Mouse (Mus musculus) spleen, adult 12 weeks (tissue): Measurements from ENCODE around the gene Csrnp3.

ENCODE experiments used
- DNase-seq: peaks from one replicate; pipeline ENCODE4 v3.0.0; 2022; ENCODE audit warnings: low spot score

The Csrnp3 gene

DNA sequence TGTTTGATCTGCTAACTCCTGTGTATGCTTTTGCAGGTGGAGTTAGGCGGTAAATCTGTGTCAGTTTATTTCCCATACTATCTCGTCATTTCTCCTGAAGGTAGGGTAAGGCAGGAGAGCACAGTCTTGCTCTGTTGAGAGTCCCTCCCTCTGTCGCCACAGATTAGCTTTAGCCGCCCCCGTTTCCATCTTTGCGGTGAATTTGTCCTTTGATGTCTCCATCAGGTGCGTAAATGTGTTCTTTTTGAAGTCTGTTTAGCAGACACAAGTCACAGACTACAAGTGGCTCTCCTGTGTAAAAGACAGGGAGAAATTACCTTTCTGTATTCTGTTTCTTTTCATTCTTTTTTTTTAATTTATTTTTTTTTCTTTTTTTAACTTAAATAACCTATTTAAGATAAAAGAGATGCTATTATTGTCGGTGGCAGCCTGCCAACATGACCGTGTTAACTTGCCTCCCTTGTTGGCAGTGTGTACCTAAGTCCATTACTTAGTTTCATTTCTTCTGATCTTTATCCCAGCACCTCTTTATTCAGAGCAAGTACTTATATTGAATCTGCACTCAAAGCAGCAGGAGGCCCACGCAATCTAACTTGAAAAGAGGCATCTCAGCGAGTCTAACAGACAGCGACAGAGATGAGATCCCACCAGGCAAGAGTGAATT, 25.5 kb downstream of the Csrnp3 start:
- no peak for DNase-seq

DNA sequence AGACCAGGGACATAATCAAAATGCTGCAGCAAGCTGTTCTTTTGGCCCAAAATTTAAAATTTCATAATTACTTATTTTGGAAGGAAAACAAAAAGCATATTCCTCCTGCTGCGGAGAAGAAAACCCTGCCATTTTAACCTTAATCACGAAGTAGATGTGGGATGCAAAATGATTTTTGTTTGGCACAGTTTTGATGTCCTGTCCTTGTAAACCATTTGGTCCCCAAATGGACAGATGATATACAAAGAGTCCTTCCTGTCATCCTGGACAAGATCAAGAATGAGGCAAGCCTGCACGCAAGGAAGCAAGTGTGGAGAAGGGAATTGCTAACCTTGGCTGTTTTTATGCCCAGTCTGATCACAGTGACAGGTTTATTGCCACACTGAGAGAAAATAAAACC, 46.0 kb downstream of the Csrnp3 start:
- DNase-seq: no peak

DNA sequence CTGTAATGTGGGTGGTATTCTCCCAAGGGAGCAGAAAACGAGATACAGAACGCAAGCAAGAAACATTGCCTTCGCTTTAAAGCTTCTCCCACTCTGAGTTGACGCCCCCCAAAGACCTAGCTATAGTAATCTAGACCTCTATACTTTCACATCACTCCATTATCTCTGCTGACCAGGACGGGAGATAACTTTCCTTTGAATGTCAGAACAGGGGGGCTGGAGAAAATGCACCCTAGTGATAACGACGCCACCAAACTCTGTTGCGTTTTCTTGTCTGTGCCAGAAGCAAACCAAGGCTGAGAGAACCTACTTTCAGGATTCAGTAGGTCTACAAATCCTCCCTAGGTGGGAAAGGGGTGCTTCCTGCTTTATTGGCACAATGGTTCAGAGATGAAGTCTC, 47.7 kb downstream of the Csrnp3 start:
- no peak for DNase-seq

DNA sequence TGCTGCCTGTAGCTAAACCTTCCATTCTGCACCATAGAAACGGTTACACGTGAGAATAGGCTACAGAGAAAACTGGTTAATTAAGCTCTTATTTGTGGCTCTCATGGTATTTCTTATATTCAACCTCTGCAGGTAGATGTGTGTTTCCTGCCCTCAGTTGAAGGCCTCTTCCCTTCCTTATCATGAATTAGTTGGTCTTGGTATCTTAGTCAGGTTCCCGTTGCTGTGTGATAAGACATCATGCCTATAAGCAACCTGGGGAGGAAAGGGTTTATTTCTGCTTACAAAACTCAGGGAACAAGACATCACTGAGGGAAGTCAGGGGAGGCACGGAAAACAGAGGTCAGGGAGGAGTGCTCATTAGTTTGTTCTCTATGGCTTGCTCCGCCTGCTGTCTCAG, 48.7 kb downstream of the Csrnp3 start:
- DNase-seq: no peak

DNA sequence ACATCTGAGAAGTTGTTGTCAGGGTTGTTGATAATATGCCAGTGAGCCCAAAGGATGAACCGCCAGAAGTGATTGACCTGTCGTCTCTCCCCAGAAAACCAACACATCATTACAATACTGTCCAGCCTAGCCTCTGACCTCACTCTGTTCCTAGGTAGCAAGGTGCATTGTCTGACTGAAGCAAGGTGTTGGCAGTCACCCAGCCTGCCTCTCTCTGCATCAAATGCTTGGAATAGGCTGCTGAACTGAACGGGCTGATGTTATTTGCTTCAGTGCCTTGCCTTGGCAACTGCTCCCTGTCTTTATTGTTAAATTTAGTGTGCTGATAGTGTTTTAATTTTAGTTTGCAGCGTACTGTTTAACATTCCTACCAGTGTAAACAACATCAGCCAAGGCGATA, 51.0 kb downstream of the Csrnp3 start:
- DNase-seq: no peak

DNA sequence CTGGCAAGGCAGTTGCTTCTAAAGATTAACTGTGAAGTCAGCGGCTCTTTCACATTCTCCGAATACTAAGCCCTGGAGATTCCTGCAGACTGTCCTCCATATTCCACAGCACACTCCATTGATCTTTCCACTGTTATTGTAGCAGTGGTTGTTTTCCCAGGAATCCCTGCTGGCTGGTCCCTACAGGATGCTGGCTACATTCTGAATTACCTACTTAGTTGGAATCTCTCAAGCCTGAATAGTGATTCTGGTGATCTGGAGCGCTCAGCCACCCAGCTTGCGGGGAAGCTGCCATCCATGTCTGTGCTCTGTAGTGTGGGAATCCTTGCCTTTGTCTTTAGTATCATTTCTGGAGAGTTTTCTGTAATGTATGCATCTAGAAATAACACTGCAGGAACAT, 51.5 kb downstream of the Csrnp3 start:
- DNase-seq: no peak

DNA sequence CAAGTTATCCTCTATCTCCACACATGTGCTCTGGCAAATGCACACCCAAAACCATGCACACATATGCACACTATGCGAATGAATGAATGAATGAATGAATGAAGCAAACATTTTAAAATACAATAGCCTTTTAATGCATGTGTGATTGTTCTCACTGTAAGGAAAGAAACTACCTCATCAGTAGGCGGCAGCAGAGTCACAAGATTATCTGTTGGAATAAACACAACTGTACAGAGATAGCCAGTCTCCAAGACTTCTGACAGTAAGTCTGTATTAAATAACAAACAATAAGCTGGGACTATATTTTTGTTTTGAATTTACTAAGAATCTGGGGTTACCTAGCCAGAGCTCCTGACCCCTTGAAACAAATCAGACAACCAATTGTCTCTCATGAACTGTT, 53.9 kb downstream of the Csrnp3 start:
- DNase-seq: no peak

DNA sequence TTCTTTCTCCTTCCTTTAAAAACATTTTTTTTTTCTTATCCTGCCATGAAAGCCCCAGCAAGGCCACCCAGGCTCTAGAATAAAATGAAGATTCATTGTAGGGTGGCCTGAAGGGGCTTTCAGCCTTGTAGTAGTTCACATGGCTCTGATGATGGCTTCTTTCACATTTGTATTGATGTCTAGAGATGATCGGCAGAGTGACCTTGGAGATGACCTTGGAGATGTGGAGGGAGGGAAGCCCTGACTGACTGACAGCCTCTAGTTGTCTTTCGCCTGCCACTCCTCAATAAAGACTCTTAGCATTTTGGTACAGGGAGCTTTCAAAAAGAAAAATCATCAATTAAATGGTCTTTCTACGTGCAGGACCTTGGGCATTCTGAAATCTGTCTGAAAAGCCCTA, 63.0 kb downstream of the Csrnp3 start:
- DNase-seq: no peak

DNA sequence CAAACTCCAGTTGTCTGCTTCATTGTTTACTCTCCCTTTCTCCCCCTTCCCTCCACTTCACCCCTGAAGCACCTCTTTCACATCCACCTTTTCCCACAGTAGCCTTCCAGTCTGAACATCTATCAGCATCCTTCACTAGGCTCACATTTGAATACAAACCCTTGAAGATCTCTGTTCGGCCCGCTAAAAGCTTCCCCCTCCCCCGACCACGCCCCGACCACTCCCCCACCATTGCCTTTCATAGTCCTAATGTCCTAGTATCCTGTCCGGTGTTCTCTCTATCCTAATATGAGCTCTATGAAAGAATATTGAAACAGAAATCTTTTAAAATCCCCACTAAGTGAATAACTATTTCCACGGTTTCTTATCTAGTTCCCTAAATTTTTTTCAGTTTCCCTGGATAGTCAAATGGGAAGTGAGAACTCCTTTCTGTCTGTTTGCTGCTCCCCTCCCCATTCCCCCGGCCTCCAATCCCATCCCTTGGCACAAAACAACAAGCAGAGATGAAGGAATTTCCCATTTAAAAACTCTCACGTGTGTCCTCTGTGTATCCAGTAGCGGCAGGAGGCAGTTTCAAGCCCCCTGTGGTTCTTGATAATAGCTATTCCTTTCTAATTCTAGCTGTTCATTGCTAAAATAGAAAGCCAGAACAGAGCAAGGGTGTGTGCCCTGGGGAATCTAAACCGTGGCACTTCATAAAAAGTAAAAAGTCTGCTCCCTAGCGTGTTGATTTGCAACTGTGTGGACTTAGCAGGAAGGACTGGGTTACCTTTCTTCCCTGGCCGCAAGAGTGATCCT, 64.4 kb downstream of the Csrnp3 start:
- DNase-seq: no peak

DNA sequence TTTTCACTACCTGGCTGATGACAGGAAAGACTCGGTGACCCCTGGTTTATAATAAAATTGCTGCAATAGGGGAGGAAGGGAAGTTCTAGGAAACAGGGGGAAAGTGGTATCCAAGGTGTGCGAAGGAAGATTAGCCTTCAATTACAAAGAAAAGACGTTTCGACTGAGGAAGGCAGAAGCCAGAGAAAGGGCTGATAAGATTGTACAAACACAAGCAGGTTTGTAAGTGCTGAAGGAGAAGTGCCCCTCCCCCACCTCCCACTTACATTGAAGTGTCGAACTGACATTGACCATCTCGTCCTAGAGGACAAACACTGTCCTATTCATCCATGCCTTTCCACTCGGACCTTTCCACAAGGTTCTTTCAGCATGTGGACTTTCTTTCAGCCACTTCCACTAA, 70.4 kb downstream of the Csrnp3 start:
- no peak for DNase-seq

DNA sequence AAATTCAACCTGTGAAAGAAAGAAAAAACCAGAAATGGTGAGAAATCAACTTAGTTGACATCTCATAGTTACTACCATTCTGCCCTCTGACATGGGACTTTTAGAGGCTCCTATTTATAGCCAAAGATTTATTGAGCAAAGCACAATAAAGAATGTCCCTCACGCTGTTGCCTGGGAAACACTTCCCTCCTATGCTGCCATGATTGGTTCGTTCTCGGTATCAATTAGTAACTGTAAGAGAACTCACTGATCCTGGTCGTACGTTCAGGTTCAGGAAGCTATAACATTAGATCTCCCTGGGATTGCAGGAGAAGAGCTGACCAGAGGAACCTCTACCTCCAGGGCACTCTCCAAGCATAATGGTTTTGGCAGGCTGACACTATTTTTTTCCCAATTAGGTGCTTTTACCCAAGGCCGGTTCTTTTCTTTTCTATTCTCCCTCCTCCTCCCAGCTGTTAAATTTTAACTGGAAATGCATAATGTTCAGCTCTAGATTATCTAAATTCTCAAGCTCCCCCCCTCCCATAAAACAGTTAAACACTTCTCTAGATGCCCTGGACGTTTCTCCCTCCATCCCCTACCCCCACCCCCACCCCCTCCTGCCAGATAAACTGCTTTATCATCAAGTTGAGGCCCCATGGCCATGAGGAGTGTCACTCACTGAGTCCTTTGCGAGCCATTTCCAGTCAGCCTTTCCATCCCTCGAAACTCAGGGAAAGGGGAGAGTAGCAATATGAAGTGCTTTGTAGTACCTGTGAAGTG, 75.3 kb downstream of the Csrnp3 start:
- no peak for DNase-seq

DNA sequence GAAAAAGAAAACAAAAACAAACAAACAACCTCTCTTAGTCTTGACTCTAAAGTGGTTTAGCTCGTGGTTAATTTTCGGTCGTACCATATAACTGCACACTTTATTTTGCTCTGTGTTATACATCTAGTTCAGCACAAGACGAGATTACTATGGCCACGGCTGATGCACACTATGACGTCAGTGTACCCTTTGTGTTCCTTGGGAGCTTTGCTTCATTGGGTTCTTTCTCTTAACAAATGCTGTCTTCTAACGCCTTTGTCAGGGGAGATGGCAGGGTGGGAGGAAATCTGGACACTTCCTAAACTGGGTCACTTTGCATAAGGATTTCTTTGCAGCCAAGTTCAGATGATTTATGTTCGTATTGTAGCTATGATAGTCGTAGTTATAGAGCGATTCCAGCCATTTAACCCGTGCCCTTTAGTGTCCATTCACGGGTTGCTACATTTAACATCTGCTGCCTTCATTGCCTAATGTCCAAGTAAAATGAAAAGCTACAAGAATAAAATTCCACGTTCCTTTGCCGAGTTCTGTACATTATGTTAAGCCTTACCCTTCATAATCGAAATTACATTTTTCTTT, 79.9 kb downstream of the Csrnp3 start:
- DNase-seq: no peak

DNA sequence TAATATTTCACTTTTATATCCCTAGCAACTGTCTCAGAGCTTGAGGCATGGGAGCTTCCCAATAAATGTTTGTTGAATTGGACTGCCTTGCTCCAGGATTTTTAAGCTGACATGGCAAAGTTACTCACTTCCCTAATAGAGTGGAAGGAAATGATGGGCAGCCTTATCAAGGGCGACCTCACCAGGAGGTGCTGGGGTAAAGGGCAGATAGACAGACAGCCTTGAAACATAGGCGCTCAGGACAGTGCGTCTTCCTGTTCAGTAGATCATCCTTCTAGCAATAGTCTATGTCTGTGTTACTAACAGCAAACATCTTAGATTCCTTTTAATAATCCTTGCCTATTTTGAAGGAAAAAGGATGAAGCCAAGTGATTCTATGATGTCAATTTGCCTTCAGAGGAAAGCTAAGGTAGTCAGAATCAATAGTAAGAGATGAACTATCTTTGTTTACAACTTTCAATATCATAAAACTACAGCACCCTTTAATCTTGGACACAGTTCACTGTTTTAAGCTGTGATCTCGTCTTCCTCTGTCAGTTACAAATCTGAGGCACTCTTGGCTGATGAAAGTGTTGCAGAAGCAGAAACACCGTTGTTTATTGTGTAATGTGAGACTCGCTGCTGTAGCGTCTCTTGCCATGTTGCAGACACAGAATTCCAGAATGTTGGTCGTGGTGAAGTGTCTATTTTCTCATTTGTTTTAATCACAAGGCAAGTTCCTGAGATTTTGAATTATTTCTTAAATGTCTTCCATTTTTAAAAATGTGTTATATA, 81.6 kb downstream of the Csrnp3 start:
- no peak for DNase-seq

DNA sequence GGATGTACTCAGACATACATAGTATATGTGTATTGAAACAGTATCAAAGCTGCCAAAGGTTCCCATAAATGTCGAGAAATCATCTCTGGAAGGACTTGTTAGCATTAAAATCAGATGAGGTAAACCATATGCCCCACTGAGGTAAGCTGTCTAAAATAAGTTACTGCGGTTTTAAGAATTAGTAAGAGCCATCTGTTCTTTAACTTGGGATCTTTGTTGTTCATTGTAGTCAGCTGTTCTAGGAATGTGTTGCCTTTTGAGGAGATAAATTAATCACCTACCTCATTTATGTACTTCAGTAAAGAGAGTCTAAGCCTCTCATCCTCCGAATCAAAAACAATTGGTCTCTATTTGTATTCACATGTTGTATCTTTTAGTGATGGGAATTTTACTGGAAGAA, 83.7 kb downstream of the Csrnp3 start:
- no peak for DNase-seq

DNA sequence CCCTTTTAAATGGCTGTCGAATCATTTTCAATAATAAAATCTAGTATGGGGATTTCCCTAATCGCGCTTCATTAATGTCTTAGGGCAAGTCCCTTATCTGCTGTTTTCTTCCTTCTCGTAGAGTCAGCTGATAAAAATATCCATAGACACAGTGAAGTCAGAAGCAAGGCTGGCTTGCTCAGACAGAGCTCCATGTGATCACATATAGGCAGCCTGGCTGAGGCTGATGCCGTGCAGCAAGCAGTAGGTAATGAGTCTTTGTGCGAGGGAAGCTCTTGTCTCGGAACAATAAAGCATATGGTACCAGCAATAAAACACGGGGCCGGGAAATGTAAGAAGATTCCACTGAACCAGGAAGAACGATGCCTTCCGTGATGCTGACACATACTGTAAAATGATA, 84.4 kb downstream of the Csrnp3 start:
- no peak for DNase-seq

DNA sequence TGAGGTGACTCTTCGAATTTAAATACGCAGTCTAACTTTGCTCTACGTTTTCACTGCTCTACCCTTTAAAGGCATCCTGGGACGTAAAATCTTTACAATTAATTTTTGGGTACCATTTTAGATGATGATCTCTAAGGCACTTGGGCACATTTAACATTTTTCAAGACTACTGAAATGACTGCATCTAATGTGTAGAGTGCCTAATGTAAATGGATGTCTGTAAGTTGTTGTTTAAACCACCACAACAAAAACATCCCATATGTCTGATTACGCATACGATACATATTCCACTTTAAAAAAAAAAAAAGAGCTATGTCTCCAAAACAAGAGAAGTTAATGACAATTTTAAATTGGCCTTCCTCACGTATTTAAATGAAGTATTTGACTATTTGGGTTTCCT, 85.7 kb downstream of the Csrnp3 start:
- DNase-seq: no peak

DNA sequence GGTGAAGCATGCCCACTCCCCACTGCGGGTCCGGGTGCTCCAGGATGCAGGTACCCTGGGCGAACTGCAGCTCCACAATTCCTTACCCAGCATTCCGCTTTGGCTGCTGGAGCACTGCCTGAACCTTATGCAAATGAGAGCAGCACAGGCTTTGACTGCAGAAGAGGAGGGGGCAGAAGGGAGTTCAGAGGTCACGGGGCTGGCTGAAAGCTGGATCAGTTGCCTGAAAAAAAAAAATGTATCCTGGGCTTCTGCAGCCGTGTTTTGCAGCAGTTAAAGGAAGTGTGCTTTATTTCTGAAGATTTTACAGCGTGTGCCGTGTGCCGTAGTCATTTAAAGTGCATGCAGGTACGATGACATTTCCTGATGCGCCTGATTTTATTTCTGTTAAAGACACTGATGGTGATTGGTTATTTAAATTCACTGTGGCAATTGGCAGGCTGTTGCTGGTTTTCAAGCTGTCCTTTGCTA, 86.3 kb downstream of the Csrnp3 start:
- DNase-seq: no peak

DNA sequence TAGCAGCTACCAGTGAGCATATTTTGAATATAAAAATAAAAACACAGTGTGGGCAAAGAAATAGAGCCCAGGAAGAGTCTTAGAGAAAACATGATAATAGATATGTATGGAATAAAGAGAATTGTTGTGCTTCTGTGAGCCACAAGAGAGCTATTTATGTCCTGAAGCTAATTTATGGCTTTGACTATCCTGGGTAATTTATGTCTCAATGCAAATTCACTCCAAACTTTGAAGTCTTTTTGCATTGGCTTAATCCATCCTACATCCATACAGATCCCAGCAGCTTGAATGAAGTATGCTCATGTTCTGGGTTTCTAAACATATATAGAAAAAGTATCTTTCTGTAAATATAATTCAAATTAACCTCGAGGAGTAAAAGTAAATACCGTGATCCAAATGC, 88.5 kb downstream of the Csrnp3 start:
- DNase-seq: no peak

DNA sequence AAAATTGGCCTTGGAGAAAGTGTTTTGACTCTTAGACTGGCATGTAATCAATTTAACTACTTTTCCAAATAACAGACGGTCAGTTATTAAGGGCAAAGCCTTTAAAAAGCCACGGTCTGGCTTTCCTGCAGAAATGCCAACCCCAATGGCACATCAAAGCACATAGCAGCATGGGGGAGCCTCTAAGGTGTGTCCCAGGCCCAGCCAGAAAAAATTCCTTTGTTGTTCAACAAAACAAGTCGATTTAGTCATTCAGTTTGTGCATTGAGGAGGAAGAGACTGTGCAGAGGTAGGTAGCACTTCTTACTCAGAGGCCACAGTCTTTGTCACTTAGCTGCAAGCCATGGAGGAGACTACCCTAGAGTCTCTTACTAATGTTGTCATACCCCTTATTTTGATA, 93.3 kb downstream of the Csrnp3 start:
- no peak for DNase-seq

DNA sequence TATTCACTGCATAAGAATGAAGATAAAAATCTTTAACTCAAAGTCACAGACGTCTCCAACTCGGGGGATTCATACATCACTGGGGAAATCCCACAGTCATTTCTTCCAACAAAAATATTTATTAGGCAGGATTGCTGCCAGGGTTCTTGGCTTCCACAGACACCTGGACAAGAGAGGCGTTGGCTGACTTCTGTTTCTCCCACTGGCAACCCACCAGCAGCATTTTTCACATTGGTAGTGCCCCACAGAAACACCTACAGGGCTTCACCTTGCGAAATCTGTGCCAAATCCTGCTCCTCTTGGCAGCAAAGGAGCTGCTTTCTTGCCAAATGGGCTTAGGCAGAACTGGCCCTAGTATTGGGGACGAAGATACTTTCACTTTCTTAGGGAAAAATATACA, 94.8 kb downstream of the Csrnp3 start:
- no peak for DNase-seq

DNA sequence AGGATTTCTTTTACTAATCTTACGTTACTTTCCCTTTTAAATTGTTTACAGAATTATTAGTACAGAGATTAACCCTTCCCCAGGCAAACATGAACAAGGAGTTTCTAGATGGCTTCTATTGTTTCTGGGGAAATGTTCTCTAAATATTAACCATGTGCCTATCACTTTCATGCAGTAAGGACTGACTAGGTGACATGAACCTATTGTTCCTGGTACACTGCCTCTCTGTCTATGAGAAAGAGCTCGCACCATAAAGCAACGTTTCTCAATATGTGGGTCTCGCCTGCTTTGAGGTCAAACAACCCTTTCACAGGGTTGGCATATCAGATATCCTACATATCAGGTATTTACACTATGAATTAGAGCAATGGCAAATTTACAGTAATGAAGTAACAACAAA, 96.8 kb downstream of the Csrnp3 start:
- DNase-seq: no peak

DNA sequence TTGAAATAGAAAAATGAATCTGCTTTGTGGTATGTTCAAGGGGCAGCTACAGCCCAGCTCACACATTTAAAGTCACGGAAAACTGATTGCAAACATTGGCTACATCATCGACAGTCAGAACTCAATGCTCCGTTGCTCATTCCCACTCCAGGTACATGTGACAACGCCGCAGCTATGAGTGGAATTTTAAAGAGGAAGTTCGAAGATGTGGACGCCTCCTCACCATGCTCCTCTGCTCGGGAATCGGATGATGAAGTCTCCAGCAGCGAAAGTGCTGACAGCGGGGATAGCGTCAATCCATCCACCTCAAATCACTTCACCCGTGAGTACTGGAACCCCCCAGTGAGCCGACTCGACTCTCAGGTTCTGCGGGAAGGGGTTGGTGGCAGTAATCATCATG, 103.2 kb downstream of the Csrnp3 start:
- DNase-seq: no peak
